Mouse (Mus musculus) midbrain, embryonic 10.5 days (tissue): Measurements from ENCODE around the gene Gm12355. TPM values are rescaled to one million over a fixed set of nuclear protein-coding genes. Genes with fewer than 3 reads are reported as not detected.

Experiments used
- DNase-seq: peaks from one replicate; pipeline ENCODE4 v3.0.0-alpha.2; 2017; ENCODE audit warnings: low spot score
- H3K27ac ChIP-seq: fragments of 300-500 bp; sonication (generic); replicated peaks from 2 replicates; pipeline ENCODE4 v1.5.1; 2016; ENCODE audit warnings: mild to moderate bottlenecking
- H3K27me3 ChIP-seq: fragments of 300-500 bp; sonication (generic); 2 replicates; pipeline ENCODE4 v1.6.1; 2016; ENCODE audit warnings: low read depth, mild to moderate bottlenecking; ENCODE audit not compliant: poor library complexity, severe bottlenecking
- H3K36me3 ChIP-seq: fragments of 300-500 bp; sonication (generic); 2 replicates; pipeline ENCODE4 v1.6.1; 2016; ENCODE audit warnings: mild to moderate bottlenecking, moderate library complexity
- H3K4me1 ChIP-seq: fragments of 300-500 bp; sonication (generic); 2 replicates; pipeline ENCODE4 v1.6.1; 2016
- H3K4me3 ChIP-seq: fragments of 300-500 bp; sonication (generic); 2 replicates; pipeline ENCODE4 v1.5.1; 2016; ENCODE audit warnings: mild to moderate bottlenecking, moderate library complexity
- H3K9me3 ChIP-seq: fragments of 300-500 bp; sonication (generic); replicated peaks from 2 replicates; pipeline ENCODE4 v1.6.1; 2016; ENCODE audit warnings: mild to moderate bottlenecking
- WGBS: fragments of 180-500 bp; shearing (Covaris S2); methylation state at CpG from one replicate; pipeline ENCODE4 v1.1.7; 2016; 5-methylcytosine and 5-hydroxymethylcytosine counted together
- polyA plus RNA-seq: library from polyadenylated mRNA; unstranded; fragments of >200 nt; fragmentation: Nextera tagmentation; extraction: Ambion mirVana; gene quantifications from 2 replicates; pipeline ENCODE4 v1.2.1, GENCODE M21; 2016

Gm12355 gene
- polyA plus RNA-seq, 1 experiment from 2014 or later, result 1.4 TPM

DNA sequence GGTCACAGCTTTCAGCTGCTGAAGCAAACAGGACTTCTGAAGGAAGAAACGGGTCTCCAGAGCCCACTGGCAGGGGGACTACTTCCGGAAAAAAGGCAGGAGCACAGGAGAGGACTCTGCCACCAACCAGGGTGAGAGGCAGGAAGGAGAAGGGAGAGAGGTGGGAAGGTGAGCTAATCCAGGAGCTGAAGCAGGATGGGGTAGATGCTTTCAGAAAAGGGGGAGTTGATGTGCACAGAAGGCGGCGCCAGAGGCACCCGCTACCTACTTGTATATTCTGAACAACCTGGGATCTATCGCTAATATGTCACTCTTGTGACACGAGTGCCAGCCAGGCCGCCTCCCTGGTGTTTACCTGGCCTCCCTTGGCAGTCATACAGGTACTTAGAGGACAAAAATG is 27.5 kb downstream of the Gm12355 start, which contains the start of gene Lrrc3c:
Gene Lrrc3c (plus strand): TSS at position 301 of the 400 bp plus-strand sequence.
- Histone ChIP-seq H3K27ac (no peak within 1 kb of the TSS), H3K4me1 (peaks cover 20% of the 10 kb centered on the region), H3K36me3 (no peaks in the 10 kb centered on the region), H3K4me3 (no peak within 1 kb of the TSS), H3K27me3 (peaks cover 45% of the 10 kb centered on the region), H3K9me3 (no peaks in the 10 kb centered on the region)
- WGBS, result 86% methylated on average over 8 of the region's 8 CpGs
- DNase-seq, result no peak

DNA sequence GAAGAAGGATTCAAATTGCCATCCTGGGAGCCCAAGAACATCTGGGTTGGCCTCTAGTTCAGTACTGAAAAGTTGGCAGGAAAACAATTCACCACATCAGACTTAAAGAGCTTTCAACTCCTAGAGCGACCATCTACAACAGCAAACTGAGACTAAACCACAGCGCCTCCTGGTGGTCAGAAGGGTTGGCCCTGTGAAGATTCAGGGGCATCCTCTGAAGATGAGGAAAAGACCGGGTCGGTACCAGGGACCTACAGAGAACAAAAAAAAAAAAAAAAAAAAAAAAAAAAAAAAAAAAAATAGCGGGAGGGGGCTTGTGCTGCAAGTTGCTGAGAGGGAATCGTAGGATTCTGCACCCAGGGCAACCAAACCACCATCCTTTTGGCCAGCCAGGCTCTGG is 28.1 kb downstream of the Gm12355 start:
- Histone ChIP-seq H3K9me3 (no peaks in the 10 kb centered on the region), H3K36me3 (no peaks in the 10 kb centered on the region), H3K4me1 (peaks cover 14% of the 10 kb centered on the region), H3K27ac (no peak overlapping the region), H3K27me3 (peaks cover 45% of the 10 kb centered on the region), H3K4me3 (no peak overlapping the region)
- 52% methylated on average over 6 of the region's 6 CpGs for WGBS
- DNase-seq, result peak; percentile 62

DNA sequence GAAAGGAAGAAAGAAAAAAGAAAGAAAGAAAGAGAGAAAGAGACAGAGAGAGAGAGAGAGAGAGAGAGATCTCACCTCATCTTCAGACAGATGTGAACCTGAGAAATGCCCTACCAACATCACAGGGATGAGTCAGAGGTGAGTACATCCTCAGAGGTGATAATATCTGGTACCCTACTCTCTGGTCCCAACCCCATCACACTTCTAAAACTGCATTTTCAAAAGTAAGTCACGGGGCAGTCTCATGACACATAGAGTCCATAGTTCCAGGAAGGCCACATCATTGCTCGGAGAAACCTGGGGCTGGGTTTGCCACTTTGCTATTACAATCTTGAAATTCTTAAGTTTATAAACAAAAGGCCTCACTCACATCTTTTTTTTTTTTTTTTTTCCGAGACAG is 29.5 kb downstream of the Gm12355 start:
- Histone ChIP-seq H3K27ac (no peak overlapping the region), H3K4me1 (peaks cover 6% of the 10 kb centered on the region), H3K27me3 (peaks cover 46% of the 10 kb centered on the region), H3K4me3 (no peak overlapping the region), H3K9me3 (no peaks in the 10 kb centered on the region), H3K36me3 (no peaks in the 10 kb centered on the region)
- no peak for DNase-seq
- 86% methylated on average over 3 of the region's 3 CpGs for WGBS

DNA sequence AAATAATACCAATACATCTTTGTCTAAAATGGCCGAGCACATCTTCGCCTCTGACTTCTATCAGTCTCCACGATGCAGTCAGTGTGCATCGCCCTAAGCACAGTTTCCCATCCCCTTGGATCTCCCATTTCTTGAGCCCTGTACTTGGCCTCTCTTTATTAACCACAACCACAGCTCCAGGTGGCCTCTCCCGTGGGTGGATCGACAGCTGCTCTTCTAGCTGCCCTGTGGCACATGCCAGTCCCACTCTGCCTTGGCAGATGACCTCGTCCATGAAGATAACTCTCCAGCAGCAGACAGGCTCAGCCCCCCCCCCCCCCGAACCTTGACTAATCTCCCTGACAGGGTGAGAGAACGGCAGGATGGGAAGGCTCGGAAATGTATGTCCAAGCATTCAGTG is 30.0 kb downstream of the Gm12355 start:
- Histone ChIP-seq H3K27me3 (peaks cover 41% of the 10 kb centered on the region), H3K9me3 (no peaks in the 10 kb centered on the region), H3K4me3 (no peak overlapping the region), H3K27ac (no peak overlapping the region), H3K4me1 (peaks cover 9% of the 10 kb centered on the region), H3K36me3 (no peaks in the 10 kb centered on the region)
- WGBS, result 81% methylated on average over 10 of the region's 10 CpGs
- DNase-seq, result no peak

DNA sequence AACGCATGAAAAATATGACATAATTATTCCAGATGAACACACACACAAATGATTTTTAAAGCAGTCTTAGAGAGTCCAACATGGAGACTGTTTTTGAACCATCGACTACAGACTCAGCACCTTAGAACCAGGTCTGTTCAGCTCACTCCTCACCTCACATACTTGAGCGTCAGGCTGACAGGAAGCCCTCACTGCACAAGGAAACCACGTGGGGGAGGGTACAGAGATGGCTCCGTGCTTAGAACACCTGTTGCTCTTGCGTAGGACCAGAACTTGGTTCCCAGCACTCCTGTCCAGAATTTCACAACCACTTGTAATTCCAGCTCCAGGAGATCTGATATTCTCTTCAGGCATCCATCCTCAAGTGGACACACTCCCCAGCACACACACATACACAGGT is 30.4 kb downstream of the Gm12355 start:
- H3K9me3 ChIP-seq, result no peaks in the 10 kb centered on the region
- peaks cover 37% of the 10 kb centered on the region for H3K27me3 ChIP-seq
- no peak overlapping the region for H3K27ac ChIP-seq
- WGBS, result 79% methylated on average over 6 of the region's 6 CpGs
- H3K36me3 ChIP-seq, result no peaks in the 10 kb centered on the region
- peaks cover 9% of the 10 kb centered on the region for H3K4me1 ChIP-seq
- no peak for DNase-seq
- H3K4me3 ChIP-seq, result no peak overlapping the region

DNA sequence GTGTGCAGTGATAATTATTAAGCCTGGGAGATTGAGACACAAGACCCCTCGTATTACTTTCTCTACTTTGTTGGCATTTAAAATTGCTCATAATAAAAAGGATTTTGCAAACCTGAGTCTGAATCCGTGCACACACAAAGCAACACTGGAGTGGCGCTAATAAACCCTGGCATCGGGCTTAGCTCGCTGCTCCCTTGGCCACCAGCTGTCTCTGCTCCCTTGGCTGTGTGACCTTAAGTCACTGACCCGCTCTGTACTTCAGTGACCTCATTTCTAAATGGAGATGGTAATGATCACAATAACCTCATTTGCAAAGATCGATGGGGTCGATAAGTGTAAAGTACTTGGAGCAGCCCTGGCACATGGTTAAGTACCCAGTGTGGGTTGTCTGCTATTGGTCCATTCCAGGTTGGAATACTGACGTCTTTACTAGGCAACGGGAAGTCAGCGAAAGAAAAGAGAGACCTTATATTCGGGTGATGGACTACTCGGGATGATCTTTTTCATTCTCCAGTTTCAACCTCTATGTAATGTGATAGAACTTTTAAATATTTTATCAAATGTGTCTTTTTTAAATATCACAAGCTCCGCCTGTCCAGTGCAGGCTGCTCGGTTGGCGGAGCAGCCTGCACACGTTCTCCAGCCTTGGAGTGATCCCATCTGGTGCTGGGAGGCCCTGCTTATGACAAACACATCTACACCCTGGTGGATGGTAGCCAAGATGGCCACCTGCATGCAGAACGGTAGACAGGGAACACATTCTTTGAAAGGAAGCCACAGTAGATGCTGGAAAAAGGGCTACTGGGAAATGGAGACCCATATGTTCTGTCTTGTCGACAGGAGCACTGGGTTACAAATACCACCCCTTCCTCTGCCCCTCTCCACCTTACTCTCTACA is 34.7 kb downstream of the Gm12355 start:
- Histone ChIP-seq H3K27me3 (peaks cover 18% of the 10 kb centered on the region; the same call in 1 of the 2 replicates), H3K36me3 (no peaks in the 10 kb centered on the region), H3K9me3 (no peaks in the 10 kb centered on the region), H3K27ac (no peak overlapping the region), H3K4me1 (peaks cover 34% of the 10 kb centered on the region), H3K4me3 (no peak overlapping the region)
- DNase-seq, result no peak
- 77% methylated on average over 19 of the region's 19 CpGs for WGBS

DNA sequence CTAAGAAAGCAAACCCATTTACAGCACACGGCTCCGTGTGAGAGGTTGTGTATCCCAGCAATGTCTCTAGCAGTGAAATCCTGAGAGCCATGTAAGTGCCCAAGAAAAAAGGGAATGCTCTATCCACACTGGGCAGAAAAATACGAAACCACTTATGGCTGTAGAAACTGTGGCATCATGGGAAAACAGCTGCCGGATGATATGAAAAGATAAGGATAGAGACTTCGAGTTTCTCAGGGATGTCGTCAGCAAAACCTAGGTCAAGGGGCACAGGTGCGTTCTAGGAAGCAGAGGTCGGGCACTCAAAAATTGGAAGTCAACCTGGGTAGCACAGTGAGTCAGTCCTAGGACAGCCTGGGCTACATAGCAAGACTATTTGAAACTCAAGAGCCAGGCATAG is 36.2 kb downstream of the Gm12355 start:
- 85% methylated on average over 8 of the region's 8 CpGs for WGBS
- no peak overlapping the region for H3K27ac ChIP-seq
- peaks cover 13% of the 10 kb centered on the region; the same call in 1 of the 2 replicates for H3K27me3 ChIP-seq
- no peak for DNase-seq
- H3K4me3 ChIP-seq, result no peak overlapping the region
- H3K36me3 ChIP-seq, result no peaks in the 10 kb centered on the region
- peaks cover 48% of the 10 kb centered on the region for H3K4me1 ChIP-seq
- no peaks in the 10 kb centered on the region for H3K9me3 ChIP-seq

DNA sequence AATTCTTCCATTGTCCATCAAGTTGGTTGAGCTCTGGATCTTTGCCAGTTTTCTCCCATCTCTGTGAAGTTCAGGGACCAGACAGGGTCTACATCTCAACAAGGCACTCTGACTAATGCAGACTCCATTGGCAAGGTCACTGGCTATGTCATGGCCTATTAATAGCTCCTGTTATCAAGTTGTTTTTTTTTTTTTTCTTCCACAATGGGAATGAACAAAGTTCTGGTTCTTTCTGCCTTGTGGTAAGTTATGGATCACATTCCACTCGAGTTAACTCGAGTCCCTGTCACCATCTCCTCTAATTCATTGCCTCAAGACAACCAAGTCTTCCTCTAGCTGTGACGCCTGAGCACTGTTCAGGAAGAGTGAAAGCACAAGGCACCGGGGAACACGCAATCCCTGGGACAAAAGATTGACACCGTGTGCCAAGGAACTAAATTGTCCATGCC is 36.6 kb downstream of the Gm12355 start:
- Histone ChIP-seq H3K36me3 (peaks cover 4% of the 10 kb centered on the region), H3K4me1 (peaks cover 51% of the 10 kb centered on the region), H3K27ac (no peak overlapping the region), H3K4me3 (no peak overlapping the region), H3K9me3 (no peaks in the 10 kb centered on the region), H3K27me3 (peaks cover 13% of the 10 kb centered on the region; the same call in 1 of the 2 replicates)
- DNase-seq, result no peak
- WGBS, result 73% methylated on average over 6 of the region's 6 CpGs

DNA sequence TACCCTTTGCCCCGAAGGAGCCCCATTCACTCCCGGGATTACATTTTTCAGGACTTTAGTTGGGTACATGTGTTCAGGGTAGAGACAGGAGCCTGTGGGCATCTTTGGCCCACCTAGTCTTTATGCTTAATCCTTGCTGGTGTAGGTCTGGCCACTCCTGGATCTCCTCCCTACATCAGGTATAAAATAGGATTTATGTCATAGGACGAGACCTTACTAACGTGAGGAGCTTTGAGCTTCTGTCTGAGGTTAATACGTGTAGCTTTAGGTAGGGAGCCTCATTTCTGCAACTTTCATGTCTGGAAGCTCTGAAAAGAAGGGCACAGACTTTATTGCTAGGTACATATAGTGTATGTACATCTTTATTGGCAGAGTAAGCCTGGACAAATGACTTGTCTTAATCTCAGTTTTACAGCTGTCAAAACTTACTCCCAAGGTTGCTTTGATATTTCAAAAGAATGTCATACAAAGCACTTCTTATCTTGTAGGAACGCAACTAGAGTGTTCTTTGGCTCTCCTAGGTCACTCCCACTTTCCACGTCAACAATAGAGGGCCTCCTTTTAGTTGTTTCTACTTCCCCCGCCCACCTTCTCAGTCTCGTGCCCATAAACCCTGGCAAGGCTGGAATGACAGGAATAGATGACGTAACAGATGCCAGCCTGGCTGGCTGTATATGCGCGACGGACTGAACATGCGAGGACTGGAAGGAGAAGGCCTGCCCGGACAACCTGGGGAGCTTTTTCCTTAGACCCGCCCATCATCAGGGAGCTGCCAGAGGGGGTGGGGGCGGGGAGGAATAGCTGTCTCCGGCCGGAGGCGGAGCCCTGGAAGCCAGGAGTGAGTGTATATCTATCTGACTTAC is 37.5 kb downstream of the Gm12355 start:
- H3K27ac ChIP-seq, result peak overlapping the region; percentile 88
- peak; percentile 66 for DNase-seq
- H3K4me3 ChIP-seq, result peak overlapping the region; percentile 70
- H3K9me3 ChIP-seq, result no peaks in the 10 kb centered on the region
- 6% methylated on average over 20 of the region's 20 CpGs for whole genome bisulfite sequencing
- H3K36me3 ChIP-seq, result peaks cover 14% of the 10 kb centered on the region
- peaks cover 52% of the 10 kb centered on the region for H3K4me1 ChIP-seq
- H3K27me3 ChIP-seq, result peaks cover 13% of the 10 kb centered on the region; the same call in 1 of the 2 replicates

DNA sequence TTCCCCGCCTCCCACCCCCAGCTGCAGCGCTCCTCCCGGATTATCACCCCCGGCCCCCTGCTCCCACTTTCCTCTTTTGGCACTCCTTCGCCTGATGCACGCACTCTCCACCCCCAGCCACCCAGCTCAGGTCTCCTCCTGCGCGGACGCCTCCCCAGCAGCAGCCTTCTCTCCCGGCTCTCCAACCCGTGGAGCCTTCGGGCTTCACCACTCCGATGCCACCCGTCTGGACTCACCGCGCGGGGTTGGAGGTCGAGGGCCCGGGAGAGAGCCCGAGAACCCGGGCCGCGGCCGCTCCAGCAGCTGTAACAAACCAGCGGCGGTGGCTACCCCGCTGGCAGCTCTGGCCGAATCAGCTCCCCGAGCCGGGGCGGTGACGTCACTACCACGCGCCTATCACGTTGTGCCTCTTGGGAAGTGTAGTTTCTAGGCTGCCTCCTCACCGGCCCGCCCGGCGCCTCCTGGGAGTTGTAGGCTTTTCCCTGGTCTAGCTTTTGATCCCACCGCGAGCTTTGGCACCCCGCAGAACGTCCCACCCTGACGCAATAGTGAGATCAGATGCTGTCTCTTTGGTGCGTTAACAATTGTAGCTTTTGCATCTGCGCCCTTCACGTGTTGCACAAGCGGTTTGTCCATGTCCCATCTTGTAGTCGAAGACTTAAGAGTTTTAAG is 38.4 kb downstream of the Gm12355 start, which contains the start of gene Ormdl3:
Gene Ormdl3 (minus strand): TSS at position 477 of the 672 bp plus-strand sequence.
- H3K4me1 ChIP-seq, result peaks cover 53% of the 10 kb centered on the region
- H3K4me3 ChIP-seq, result peak within 1 kb of the TSS; percentile 70
- peak; percentile 100 for DNase-seq
- H3K36me3 ChIP-seq, result peaks cover 22% of the 10 kb centered on the region
- H3K9me3 ChIP-seq, result no peaks in the 10 kb centered on the region
- peaks cover 13% of the 10 kb centered on the region; the same call in 1 of the 2 replicates for H3K27me3 ChIP-seq
- peak within 1 kb of the TSS; percentile 88 for H3K27ac ChIP-seq
- under 1% methylated on average over 49 of the region's 49 CpGs for WGBS

DNA sequence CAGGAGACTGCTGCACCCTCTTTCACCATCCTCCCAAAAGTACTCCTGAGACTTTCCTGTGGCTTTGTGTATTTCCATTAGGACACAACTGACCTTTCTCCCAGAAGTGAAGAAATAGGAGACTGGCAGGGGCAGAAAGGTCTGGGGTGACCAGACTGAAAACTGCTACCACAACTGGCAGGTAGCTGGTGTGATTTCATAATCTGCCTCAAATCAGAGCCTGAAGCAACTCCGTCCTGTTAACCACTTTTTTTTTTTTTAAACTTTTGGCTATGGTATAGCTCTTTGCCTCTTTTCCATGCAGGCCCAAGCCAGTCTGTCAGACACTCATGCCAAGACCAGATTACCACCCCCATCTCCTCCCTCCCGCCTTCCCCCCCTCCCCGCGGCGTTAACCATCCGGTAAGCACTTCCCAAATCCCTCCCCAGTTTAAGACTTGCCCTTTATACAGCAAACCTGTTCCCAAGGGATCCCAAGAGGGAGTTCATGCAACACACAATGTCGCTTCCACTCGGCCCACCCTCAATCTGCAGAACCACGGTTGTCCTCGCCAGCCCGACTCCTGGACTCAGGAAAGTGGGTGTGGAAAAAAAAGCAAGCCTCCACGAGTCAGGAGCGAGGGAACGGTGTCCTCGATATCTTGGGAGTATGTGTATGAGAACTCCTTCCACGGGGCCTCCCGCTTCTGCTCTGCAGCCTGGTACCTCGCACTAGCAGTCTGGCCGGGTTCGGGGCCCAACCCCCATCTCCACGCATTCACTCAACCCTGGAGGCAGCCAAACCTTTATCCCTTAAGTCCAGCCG is 39.2 kb downstream of the Gm12355 start:
- H3K36me3 ChIP-seq, result peaks cover 30% of the 10 kb centered on the region
- no peak for DNase-seq
- WGBS, result 2% methylated on average over 22 of the region's 22 CpGs
- H3K4me1 ChIP-seq, result peaks cover 56% of the 10 kb centered on the region
- H3K9me3 ChIP-seq, result no peaks in the 10 kb centered on the region
- peak overlapping the region; percentile 88 for H3K27ac ChIP-seq
- H3K27me3 ChIP-seq, result peaks cover 6% of the 10 kb centered on the region; the same call in 1 of the 2 replicates
- H3K4me3 ChIP-seq, result peak overlapping the region; percentile 70
